Mouse (Mus musculus): ENCODE data around the gene Nrip2.

Nrip2 gene

GRCm38 (mm10) chr6:128437731-128438316 is 38.7 kb downstream of the Nrip2 start:
- DNase-seq (ENCODE audit: low read depth): peak; percentile 70

GRCm38 (mm10) chr6:128438317-128438870 is 39.3 kb downstream of the Nrip2 start, which contains the start of gene Fkbp4:
TSS of gene Fkbp4 (minus strand) at chr6:128438677.
- peak; percentile 99 for DNase-seq (ENCODE audit: low read depth)

GRCm38 (mm10) chr6:128438871-128439341 is 39.8 kb downstream of the Nrip2 start:
- DNase-seq (ENCODE audit: low read depth): no peak

- no peak for DNase-seq (ENCODE audit: low read depth)
These were observed 41.1 kb downstream of the Nrip2 start for GRCm38 (mm10) chr6:128440238-128440637.

GRCm38 (mm10) chr6:128445761-128446535 is 46.9 kb downstream of the Nrip2 start:
- DNase-seq (ENCODE audit: low read depth): peak; percentile 71

- no peak for DNase-seq (ENCODE audit: low read depth)
These were observed 48.0 kb downstream of the Nrip2 start for GRCm38 (mm10) chr6:128447063-128447462.

GRCm38 (mm10) chr6:128455835-128456605 is 56.9 kb downstream of the Nrip2 start:
- no peak for DNase-seq (ENCODE audit: low read depth)

GRCm38 (mm10) chr6:128457186-128457585 is 58.1 kb downstream of the Nrip2 start:
- DNase-seq (ENCODE audit: low read depth): no peak

- DNase-seq (ENCODE audit: low read depth): no peak
These were observed 61.2 kb downstream of the Nrip2 start for GRCm38 (mm10) chr6:128460321-128460720.

GRCm38 (mm10) chr6:128460729-128461503 is 61.8 kb downstream of the Nrip2 start:
- no peak for DNase-seq (ENCODE audit: low read depth)

GRCm38 (mm10) chr6:128461606-128462005 is 62.5 kb downstream of the Nrip2 start:
- no peak for DNase-seq (ENCODE audit: low read depth)

- no peak for DNase-seq (ENCODE audit: low read depth)
These were observed 65.9 kb downstream of the Nrip2 start for GRCm38 (mm10) chr6:128464996-128465395.
